Mouse (Mus musculus): ENCODE measurements at regions not wholly inside any gene's neighbourhood (a gene's known extent, or its start where the extent isn't known, plus 50 kb on each side); places are given as distances from the start of the nearest gene placed in this dataset.

- no peak for TF ChIP-seq GATA1 (IDR thresholded peaks at IDR 0.05; ENCODE audit: low read length)
Observed at GRCm38 (mm10) chr2:48661222-48661621, 152.7 kb upstream of the Acvr2a start.

DNA sequence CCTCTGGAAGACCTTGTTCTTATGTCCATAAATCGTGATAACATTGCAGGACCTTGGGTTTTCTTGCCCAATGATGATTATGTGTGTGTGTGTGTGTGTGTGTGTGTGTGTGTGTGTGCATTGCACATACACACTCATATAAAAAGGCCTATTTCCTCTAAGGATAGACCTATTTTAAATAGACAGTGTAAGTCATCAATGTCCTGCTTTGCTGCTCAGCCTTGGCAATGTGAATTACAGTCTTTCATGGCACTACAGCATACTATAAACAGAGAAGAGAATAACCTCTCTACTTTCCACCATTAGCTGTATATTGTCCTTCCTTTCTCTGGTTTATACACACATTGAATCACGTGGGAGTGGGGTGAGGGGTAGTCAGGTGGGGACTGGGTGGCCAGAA, 148.8 kb upstream of the Acvr2a start:
- TF ChIP-seq GATA1 (IDR thresholded peaks at IDR 0.05; ENCODE audit: low read length): no peak

DNA sequence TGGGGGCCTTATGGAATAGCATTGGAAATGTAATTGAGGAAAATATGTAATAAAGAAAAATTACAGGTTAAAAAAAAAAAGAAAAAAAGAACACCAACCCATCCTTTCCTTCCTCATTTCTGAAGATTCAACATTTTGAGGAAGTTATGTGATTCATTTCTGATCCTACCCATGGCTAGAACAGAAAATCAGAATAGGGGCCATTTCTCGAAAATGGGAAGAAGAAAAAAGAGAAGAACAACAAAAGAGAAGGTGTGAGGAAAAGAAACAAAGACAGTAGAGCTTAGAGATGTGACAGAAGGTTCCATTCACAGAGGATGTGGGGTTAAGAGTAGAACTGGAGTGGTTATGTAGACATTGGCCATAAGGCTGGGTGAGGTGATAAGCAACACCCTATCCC, 124.8 kb upstream of the Acvr2a start:
- TF ChIP-seq GATA1 (IDR thresholded peaks at IDR 0.05; ENCODE audit: low read length): no peak

DNA sequence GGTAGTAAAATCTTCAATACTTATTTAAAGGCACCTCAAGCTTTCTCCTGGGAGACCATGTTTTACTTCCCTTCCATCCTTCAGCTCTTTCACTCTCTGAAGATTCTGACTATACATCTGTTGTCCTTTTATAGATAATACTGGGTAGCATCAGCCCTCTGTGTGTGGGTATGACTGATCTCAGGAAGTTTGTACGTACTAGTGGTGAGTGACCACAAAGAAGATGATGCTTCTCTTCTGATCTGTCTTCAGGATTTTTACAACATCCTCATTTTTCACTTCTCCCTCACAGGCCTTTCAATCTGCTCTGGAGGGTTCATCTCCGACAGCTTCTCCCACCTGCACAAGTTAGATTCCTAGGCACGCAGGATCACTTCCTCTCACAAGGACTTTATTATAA, 119.4 kb upstream of the Acvr2a start:
- TF ChIP-seq GATA1 (IDR thresholded peaks at IDR 0.05; ENCODE audit: low read length): no peak

- TF ChIP-seq GATA1 (IDR thresholded peaks at IDR 0.05; ENCODE audit: low read length): no peak
Observed at GRCm38 (mm10) chr2:48700886-48701285, 113.0 kb upstream of the Acvr2a start.

- TF ChIP-seq GATA1 (IDR thresholded peaks at IDR 0.05; ENCODE audit: low read length): no peak
Observed at GRCm38 (mm10) chr2:48705103-48705804, 108.7 kb upstream of the Acvr2a start.

GRCm38 (mm10) chr2:48705805-48706150, 108.1 kb upstream of the Acvr2a start:
- TF ChIP-seq GATA1 (IDR thresholded peaks at IDR 0.05; ENCODE audit: low read length): no peak

DNA sequence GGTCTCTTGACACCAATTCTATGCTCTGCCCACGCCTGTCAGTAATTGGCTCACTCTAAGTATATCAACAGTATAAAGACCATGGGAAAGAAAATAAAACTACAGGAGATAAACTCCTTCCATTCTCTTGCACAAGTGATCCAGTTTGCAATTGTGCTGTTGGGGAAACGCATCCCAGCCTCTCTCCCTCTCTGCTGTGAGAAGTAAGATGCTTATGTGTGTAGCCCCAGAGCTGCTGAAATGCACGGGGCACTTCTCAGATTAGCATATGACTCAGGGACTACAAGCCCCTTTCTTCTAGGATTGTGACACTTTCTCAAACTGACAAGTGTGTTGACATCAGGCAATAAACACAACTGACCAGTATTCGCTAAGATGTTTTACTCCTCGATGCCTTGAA, 107.7 kb upstream of the Acvr2a start:
- TF ChIP-seq GATA1 (IDR thresholded peaks at IDR 0.05; ENCODE audit: low read length): no peak

- TF ChIP-seq GATA1 (IDR thresholded peaks at IDR 0.05; ENCODE audit: low read length): no peak
Observed at GRCm38 (mm10) chr2:48716206-48716605, 97.7 kb upstream of the Acvr2a start.

GRCm38 (mm10) chr2:48717770-48718169, 96.1 kb upstream of the Acvr2a start:
- TF ChIP-seq GATA1 (IDR thresholded peaks at IDR 0.05; ENCODE audit: low read length): no peak

DNA sequence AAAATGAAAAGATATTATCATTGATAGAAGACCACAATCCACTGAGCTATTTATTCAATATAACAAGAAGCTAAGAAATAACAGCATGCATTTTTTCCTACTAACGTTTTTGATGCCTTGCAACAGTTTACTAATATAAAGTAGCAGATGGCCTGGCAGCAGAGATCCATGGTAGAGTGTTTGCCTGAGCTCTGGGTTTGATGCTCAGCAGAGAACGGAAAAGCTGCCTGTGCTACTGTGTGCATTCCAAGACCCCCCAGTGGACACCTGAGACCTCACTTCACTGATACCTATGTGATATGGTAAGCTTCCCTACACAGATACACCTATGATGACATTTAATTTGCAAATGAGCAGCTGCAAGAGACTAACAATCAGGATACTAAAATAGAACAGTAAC, 95.6 kb upstream of the Acvr2a start:
- no peak for TF ChIP-seq GATA1 (IDR thresholded peaks at IDR 0.05; ENCODE audit: low read length)

DNA sequence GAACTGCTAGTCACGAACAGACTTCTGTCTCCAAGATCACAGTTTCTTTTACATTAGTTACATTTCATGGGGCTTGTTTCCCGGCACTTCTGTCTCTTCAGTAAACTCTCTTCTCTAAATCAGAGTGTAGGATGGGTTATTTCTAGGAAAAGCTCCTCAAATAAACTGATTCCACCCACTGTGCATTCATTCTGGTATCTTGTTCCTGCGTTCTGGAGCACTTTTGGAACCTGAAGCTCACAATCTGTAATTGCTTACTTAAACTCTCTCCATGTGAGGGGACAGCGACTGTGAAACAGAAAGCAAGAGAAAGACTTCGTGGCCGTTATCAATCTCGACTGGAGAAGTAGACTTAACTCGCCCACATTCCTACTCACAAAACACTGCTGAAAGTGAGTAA, 83.1 kb upstream of the Acvr2a start:
- no peak for TF ChIP-seq GATA1 (IDR thresholded peaks at IDR 0.05; ENCODE audit: low read length)

GRCm38 (mm10) chr2:48733936-48734335, 80.0 kb upstream of the Acvr2a start:
- no peak for TF ChIP-seq GATA1 (IDR thresholded peaks at IDR 0.05; ENCODE audit: low read length)

DNA sequence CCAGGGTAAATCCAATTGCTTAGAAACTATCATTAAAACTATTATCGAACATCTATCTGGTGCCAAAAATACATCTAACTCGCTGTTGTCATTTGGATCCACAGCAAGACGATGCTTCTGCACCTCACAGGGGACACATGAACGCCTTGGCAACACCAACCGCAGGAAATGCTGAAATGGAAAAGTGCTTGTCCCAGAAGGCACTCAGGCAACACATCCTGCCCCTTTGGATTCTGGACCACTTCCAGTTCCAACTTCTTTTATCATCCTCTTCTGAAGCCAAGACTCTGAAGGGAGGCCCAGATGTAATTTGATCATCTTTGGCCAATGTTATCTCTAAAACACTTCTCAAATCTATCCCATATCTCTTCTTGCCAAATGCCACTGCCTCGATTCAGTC, 79.4 kb upstream of the Acvr2a start:
- no peak for TF ChIP-seq GATA1 (IDR thresholded peaks at IDR 0.05; ENCODE audit: low read length)

GRCm38 (mm10) chr2:48736312-48736711, 77.6 kb upstream of the Acvr2a start:
- no peak for TF ChIP-seq GATA1 (IDR thresholded peaks at IDR 0.05; ENCODE audit: low read length)
